Mouse (Mus musculus): ENCODE data around the gene Ssbp2.

The Ssbp2 gene

DNA sequence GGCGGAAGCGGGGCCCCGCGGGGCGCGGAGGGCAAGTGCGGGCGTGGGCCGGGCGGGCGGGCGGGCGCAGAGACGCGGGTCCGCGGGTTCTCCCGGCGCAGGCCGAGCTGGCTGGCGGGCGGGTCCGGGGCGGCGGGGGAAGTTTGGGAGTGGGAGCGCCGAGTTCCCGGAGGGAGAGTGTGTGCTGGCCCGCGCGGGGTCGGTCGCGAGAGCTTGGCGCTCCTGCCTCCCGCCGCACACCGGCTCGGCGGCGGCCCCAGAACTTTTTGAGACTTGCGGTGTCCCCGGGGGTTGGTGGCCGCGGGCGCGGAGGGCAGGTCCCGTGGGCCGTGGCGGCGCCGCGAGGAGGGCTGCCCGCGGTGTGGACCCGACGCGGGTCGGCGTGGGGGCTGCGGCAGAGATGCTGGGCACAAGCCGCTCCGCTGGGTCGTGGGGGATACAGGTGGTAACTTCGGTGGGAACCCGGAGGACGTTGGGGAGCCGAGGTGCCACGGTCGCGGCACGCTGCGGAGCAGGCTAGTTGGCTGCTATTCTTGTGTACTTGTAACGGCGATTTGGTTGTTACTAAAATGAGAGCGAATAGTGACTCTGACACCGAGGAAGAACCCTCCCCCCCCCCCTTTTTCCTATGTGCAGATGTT lies 1.7 kb downstream of the Ssbp2 start:
- DNase-seq: peak; percentile 41 to 56

DNA sequence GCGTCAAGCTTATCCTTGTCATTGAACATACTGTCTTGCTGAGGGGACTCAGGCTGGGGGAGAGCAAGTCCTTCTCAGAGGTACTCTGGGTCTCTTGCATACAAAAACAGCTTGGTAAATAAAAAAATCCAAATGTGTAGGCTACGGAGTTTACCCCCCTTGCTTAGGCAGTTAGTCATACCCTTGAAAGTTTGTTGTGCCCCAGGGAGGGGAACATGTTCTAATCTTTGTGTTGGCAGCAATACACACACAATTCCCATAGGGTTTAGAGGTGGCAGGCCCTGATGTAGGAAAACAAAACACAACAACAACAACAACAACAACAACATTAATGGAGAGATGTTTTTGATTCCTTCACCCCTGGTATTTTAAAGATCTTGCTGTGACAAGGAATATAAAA lies 2.3 kb downstream of the Ssbp2 start:
- no peak for DNase-seq

- DNase-seq: peak; percentile 34 to 37
Observed at GRCm38 (mm10) chr13:91462893-91463481, 2.9 kb downstream of the Ssbp2 start.

- DNase-seq: no peak
Observed at GRCm38 (mm10) chr13:91465002-91465715, 5.1 kb downstream of the Ssbp2 start.

GRCm38 (mm10) chr13:91471566-91471965 lies 11.5 kb downstream of the Ssbp2 start:
- DNase-seq: peak in 1 of 2 experiments; percentile 31

GRCm38 (mm10) chr13:91471980-91472379 lies 11.9 kb downstream of the Ssbp2 start:
- no peak for DNase-seq

DNA sequence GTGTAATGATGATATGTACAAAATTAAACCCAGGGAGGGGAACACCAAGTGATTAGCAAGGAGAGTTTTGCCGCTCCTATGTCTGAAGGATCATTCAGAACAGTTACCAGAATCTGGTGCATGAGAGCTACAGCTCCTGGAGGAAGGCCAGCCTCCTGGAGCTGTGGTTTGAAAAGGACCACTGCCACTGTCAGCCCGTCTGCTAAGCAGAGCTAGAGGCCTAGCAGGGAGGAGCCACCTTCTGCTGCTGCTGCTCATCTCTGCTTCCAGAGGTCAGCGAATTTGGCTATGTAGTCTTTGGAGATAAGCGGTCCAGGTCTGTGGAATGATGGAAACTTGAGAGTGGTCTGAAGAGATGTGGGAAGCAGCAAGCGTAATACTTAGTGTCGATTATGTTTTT lies 13.4 kb downstream of the Ssbp2 start:
- DNase-seq: peak; percentile 39 to 46

- DNase-seq: no peak
Observed at GRCm38 (mm10) chr13:91474027-91474426, 13.9 kb downstream of the Ssbp2 start.

GRCm38 (mm10) chr13:91475888-91476287 lies 15.8 kb downstream of the Ssbp2 start:
- no peak for DNase-seq

DNA sequence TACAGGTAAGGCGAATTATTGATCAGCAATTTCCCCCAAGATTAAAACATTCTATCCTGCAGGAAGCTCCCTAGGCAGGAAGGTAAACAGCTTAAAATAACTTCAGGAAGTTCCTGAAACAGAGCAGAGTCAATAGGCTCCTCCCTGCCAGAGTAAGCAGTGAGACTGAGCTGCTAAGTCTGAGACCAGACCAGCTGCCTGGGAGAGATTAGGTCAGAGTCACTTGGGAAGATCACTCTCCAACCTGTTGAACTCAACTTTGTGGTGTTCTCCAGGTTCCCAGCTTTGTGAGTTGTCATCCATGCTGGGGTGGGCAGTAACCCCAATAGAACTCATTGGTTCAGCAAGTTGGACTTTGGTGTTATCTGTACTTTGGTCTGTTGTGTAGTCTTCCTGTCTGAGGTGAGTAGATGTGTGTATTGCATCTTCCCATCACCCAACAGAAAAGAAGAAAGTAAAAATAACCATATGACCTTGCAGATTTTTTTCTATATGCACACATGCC lies 16.6 kb downstream of the Ssbp2 start:
- no peak for DNase-seq

DNA sequence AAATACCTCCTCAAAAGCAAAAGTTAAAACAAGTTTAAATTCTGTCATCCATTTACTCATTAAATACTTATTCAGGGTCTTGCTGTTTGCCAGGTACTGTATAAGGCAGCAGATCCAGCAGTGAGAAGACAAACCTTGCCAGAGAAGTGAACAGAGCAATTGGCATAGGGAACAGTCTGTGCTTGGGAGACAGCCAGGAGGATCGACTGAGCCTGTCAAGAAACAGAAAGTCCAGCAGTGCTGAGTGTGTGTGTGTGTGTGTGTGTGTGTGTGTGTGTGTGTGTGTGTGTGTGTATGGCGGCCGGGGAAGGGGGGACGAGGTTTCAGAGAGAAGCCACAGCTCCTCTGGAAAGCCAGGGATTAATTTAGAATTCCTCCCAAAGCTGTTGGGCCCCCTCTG lies 17.9 kb downstream of the Ssbp2 start:
- DNase-seq: peak; percentile 58 to 66

DNA sequence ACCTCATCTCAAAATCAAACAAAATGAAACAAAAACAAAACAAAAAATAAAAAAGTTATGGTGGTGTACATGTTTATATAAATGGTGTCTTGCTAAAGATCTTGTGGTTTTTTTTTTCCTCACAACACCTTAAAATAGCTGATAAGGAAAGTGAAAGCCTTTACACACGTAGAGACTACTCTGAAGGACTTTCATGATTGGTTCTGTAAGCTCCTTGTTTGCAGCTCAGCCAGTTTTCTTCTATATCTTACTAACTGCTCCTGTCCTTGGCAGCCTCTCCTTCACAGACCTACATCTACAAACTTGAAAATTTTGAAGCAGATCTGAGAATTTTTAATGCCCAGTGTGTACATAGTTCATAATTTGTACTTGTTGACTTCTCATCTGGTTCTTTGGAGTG lies 24.2 kb downstream of the Ssbp2 start:
- DNase-seq: no peak

- DNase-seq: no peak
Observed at GRCm38 (mm10) chr13:91492133-91492532, 32.0 kb downstream of the Ssbp2 start.

DNA sequence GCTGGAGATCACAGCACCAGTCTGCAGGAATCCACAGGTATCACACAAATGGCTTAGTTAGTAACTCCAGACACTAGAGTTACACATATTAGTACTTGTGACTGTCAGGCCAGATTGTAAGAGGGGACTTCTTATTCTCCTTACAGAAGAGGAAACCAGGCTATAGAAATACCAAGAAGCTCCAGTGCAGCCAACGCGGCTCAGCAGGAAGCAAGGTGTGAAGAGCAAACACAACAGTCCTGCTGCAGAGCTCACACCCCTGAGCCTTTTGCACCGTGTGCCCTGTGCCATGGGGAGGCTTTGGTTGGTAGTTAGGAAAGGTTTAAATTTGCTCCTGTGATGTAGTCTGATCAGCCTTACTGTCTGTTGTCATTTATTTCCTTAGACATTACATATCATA lies 37.0 kb downstream of the Ssbp2 start:
- no peak for DNase-seq

DNA sequence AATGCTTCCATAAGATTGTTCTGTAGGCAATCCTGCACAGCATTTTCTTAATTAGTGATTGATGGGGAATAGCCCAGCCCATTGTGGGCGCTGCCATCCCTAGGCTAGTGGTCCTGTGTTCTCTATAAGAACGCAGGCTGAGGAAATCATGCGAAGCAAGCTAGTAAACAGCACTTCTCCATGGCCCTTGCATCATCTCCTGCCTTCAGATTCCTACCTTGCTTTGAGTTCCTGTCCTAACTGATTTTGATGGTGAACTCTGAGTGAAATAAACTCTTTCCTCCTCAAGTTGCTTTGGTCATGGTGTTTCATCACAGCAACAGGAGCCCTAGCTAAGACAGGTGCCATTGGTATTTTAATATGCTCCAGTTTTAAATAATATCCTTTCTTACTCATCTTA lies 41.7 kb downstream of the Ssbp2 start:
- DNase-seq: no peak

DNA sequence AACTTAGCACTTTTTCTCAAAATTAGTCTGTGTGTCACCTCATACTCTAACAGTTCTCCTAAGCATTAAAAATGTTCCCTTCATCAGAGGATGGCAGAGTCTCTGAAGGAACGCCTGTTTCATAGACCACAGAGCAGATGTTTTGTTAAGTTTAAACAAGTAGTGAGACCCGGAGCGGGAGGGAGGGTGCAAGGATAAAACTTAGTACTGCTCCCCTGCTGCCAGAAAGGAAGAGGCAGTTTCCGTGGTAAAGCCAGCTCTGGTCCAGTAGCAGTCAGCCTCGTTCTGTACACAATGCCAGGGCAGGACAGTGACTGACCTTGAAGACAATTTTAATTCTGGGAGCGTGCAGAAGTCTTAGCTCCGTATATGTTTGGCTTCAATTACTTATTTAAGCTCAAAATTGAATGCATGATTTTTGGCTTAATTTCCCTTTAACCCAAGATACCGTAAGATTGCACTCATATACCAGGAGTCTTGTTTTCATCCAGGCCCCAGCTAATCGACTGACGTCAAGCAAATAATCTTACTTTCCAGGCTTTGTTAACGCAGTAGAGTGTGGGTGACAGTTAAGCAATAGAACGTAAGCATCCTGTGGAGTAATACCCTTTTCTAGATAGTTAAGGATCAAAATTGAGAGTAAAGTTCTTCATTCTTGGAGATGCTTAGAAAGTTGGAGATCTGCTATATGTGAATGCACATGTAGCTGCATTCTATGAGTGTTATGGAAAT lies 42.7 kb downstream of the Ssbp2 start:
- DNase-seq: no peak

DNA sequence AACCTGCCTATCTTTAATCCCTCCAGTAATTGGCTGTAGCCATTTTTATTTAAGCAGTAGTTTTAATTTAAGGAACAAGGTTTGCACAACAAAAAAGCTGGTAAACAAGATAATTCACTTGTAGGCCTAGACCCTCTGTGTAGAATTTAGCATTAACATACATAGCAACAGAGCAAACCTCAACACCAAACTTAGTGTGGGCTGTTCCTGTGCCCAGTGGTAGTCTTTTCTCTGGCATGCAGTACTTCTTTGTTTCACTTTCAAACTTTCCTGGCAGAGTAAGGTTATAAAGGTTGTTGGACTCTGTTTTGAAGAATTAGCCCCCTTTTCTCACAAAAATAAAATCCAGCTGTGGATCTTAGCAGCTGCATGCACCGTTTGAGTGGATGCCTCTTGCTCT lies 48.9 kb downstream of the Ssbp2 start:
- no peak for DNase-seq

- no peak for DNase-seq
Observed at GRCm38 (mm10) chr13:91509467-91509866, 49.4 kb downstream of the Ssbp2 start.

GRCm38 (mm10) chr13:91514979-91515378 lies 54.9 kb downstream of the Ssbp2 start:
- DNase-seq: no peak

DNA sequence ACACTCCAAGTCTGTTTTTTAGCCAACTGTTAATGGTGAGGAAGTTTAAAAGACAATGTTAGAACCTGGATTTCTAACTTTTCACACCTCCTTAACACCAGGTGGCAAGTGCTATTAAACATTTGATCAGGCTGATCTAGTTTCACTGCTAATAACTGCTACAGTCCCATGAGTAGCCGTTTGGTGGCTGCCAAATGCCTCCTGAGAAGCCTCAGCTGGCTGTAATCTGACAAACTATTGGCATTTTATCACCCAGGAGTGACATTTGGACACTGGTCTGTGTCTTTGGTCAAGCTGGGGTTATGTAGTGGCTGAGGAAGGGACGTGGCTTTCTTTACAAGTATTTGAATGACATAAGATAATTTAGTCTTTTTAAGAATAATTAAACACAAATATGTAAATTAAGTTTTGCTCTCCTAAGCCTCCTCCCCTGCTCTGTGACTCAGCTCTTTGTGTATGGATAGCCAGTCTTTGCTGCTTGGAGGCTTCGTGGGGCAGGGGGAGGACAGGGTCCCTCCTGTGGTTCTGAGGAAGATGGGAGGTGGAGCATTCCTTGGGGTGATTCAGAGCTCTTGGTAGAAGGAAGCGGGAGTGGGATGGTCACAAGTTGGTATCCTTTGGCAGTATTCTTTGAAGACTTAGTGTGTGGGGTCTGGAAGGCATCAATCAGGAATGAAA lies 60.1 kb downstream of the Ssbp2 start:
- DNase-seq: no peak

- DNase-seq: no peak
Observed at GRCm38 (mm10) chr13:91520968-91521367, 60.9 kb downstream of the Ssbp2 start.

DNA sequence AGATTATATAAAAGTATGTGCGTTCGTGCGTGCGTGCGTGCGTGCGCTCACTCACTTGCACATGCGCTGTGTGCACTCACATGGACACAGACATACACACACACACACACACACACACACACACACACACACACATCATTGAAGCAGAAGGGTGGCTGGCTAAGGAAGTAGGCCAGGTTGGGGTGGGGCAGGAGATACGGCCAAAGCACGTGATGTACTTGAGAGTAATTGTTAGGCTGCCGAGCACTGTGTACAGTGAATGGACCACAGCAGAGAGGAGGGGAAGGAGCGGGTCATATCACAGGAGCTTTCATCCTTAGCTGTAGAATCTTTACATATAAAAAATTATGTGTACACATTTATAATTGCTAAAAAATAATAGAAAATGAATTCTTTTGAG lies 66.0 kb downstream of the Ssbp2 start:
- no peak for DNase-seq

- DNase-seq: no peak
Observed at GRCm38 (mm10) chr13:91529821-91530220, 69.7 kb downstream of the Ssbp2 start.
